Mouse (Mus musculus) ovary, postnatal 36 days (tissue): ENCODE results near the gene Fntb.

Source experiments
- DNase-seq: peaks from one replicate; pipeline ENCODE4 v3.0.0; 2022; ENCODE audit warnings: low spot score, mixed read lengths

The Fntb gene

DNA sequence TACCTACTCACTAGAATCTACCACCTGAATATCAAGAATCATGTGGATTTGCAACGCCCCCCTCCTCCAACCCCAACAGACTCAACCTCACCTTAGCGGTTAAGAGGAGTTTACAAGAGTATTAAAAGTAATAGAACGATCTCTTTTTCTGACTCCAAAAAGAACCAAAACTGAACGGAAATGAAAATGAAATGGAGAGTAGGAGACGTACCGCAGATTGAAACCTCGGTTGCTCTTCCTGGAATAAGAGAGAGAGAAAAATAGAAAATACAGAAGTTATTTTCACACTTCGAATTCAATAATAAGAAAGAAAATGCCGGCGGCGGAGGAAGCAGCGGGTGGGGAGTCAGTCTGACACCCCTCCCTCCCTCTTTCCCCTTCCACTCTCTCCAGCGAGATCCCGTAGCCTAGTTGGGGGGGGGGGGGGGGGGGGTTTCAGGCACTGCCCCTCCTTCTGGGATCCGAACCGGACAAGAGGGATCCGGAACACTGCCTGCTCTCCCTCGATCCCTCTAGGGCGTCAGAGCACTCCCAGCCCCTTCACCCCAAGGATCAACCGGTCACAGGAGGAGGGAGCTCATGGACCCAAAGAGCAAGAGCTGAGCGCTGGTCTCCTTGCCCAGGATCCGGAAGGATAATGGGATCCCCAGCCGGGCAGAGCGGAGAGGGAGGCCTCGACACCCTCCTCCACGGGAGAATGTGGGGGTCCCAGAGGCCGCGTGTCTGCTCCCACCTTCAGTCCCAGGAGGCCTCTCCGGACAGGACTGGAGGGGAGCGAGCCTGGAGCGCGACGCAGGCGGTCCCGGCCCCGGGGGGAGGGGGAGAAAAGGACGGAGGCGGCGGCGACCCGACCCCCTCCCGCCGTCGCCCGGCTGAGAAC, 195.9 kb downstream of the Fntb start:
- peak; percentile 52 for DNase-seq

DNA sequence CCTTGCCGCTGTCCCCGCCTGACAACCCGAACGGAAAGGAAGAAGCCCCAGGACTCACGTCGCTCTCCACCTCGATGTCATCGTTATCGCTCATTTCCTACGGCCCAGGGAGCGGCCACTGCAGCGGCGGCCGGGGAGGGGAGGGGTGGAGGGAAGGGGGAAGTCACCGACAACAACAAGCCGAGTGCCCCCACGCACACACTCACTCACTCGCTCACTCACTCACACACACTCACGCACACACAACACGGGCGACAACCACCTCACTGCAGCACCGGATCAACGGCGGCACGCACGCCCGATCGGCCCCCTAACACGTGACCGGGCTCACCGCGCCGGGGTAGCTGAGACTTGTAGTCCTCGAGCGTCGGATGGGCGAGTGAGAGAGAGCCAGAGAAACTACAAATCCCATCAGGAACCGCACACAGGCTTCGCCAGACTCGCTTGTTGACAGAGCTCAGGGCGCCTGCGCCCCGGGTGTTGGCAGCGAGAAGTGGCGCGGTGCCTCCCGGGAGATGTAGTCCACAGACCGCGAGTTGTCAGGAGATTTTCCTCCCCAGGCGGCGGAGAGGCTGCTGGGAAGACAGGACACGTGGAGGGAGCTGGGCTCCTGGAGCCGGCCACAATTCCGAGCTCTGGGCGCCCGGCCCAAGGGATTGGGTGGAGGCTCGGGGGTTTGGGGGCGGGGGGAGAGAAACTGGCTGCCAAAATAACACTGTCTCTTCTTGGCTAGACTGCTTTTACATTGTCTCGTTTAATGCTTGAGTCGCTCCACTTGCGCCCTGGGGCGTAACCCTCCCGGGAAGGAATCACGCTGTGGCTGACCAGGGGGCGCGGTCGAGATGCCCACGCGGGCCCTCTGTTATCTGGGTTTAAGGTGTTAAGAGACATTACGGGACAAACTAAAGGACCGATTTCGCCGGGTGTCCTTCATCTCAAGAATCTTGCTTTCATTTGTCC, 196.8 kb downstream of the Fntb start, which contains the start of gene Max:
Max (minus strand) TSS at position 270 of the 960 bp plus-strand sequence.
- DNase-seq = peak; percentile 98

GRCm38 (mm10) chr12:76965089-76965488, 199.7 kb downstream of the Fntb start:
- DNase-seq = no peak

DNA sequence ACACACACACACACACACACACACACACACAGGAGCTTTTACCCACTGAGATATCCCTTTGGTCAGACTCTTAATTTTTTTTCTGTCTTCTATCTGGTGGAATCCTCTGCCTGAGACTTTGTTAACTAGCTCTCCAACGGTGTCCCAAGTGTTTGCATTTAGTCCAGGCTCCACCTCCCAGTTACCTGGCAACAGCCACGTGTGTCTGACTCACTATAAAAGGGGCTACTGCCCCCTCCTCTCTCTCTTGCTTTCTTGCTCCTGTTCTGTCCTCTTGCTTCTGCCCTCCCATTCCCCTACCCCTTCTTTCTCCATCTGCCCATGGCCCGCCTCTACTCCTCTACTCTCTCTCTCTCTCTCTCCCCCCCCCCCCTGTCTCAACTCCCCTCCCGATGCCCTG, 200.5 kb downstream of the Fntb start:
- DNase-seq = no peak
